Mouse (Mus musculus): Measurements from ENCODE around the gene Akap9.
"Not testable (repeated sequence)": the region's sequence is repeated elsewhere in the genome, so short reads cannot be mapped to it uniquely, and the experiment has no call there.

Akap9 gene

DNA sequence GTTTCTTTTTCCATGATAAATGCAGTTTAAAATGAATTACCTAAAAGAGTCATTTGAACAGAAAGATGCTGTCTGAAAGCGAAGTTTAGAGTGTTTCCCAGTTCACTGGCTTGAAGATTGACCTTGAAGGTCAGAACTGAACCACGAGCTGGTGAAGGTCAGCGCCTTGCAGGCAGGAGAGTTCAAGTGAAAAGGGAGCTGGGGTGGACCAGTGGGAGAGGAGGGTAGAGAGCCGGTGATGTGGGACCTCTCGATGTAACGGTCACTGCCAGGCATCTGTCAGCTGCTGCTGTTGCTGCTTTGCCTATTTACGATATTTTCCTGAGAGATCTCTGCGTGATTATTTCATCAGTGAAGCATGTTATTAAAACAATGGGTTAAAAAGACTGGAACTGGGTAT is 111.5 kb downstream of the Akap9 start:
- no peak for DNase-seq (ENCODE audit: low read depth, low spot score)

DNA sequence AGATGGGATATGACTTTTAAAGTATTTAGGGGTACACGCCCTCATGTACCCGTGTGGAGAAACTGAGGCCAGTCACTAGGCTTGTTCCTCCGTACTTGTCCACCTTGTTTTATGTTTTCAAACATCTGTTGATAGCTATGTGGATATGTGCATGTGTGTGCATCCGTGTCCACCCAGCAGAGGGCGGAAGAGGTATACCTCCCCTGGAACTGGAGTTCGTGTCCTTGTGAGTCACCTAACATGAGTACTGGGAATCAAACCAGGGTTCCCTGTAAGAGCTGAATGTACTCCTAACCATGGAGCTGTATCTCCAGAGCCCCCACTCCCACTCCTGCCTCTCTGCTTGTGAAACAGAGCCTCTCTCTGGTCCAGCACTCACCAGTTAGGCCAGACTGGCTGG is 112.5 kb downstream of the Akap9 start:
- DNase-seq (ENCODE audit: low read depth, low spot score): no peak

DNA sequence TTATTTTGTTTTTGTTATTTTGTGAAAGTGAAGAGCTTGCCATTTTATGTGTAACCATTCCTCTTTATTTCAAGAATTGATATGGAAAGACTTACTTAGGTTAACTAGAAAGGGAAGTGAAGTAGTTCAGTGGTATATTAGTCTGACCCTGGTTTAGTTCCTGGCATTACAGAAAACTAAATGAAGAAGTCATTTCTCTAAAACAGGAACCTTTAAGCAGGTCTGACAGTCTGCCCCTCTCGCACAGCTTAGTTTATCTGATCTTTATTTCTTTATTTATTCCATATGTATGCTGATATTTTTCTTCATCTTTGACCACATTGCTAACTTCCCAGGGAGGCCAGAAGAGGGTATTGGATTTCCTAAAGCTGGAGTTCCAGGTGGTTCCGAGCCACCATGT is 113.1 kb downstream of the Akap9 start:
- no peak for DNase-seq (ENCODE audit: low read depth, low spot score)

DNA sequence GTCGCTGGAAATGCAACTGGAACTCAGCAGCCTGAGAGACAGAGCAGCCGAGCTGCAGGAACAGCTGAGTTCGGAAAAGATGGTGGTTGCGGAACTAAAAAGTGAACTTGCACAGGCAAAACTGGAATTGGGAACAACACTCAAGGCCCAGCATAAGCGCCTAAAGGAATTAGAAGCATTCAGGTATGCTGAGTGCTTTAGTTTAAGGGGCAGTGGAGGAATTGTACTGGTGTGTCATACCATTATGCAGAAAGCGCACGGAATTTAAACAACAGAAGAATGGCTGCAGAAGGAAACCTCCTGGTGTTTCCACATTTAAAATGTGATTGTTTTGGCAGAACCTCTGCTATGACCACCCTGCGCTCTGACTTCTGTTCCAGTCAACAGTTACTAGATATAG is 132.5 kb downstream of the Akap9 start:
- DNase-seq (ENCODE audit: low read depth, low spot score): no peak

DNA sequence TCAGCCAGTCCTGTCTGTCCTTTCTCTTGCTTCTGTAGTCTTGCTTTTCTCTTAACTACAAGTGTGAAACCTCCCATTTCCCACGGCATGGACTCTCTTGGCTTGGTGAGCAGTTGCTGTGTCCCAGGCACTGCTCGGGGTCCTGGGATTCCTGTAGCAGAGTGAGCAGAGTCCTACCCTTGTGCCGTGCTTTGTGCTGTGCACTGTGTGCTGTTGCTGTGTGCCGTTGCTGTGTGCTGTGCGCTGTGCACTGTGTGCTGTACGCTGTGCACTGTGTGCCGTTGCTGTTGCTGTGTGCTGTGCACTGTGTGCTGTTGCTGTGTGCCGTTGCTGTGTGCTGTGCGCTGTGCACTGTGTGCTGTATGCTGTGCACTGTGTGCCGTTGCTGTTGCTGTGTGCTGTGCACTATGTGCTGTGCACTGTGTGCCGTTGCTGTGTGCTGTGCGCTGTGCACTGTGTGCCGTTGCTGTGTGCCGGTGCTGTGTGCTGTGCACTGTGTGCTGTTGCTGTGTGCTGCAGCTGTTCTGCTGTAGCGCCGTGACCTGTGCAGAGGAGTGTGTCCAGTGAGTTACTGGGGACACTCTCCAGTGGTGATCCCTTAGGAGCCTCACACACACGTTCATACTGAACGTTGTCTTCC is 138.7 kb downstream of the Akap9 start:
- no peak for DNase-seq (ENCODE audit: low read depth, low spot score)

DNA sequence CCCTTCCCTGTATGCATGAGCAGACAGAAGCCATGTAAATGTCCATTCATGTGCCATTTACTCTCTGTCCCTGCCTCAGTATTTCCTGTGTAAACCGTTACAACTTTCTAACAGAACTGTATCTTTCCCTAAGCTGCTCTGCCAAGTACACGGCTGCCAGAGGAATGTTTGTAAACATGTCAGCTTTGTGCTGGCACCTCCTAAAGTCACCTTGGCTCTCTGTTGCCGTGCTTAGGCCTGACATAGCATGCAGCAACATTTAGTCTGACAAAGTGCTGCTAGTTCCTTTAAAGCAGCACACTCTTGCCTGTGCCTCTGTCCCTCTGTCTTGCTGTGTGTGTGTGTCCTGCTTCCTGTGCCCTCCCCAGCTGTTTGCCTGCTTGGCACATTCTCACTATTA is 139.3 kb downstream of the Akap9 start:
- DNase-seq (ENCODE audit: low read depth, low spot score): no peak

DNA sequence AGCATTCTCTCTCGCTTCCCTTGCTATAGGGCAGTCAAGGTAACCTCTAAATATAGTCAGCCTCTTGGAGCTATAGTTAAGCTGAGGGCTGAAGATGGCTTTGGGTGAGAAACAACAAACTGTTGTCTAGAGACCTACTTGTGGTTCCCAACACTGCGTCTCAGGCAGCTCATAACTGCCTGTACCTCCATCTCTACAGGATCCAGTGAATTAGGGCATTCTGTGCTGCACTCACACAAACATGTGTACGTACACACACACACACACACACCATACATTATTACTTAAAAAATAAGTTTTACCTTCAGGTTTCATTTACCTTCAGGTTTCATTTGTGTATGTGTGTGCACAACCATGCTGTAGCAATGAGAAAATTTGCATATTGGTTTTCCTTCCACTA is 151.2 kb downstream of the Akap9 start:
- no peak for DNase-seq (ENCODE audit: low read depth, low spot score)

DNA sequence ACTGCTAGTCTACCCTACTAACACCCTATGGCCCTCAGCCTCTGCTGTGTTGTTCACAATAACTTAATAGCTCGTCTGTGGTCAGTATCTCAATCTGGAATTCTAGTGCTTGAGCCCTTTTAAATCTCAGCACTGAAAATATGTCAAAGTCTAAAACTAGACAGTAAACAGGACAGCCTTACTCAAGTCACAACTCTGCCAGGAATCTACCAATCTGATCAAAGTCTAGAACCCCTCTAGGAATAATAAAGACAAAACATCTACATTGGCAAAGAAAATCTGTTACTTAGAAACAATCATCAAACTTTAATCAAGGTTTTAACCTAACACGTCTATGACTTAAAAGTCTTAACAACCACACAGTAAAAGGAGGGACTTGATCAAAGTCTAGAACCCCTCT is 153.0 kb downstream of the Akap9 start:
- no peak for DNase-seq (ENCODE audit: low read depth, low spot score)

DNA sequence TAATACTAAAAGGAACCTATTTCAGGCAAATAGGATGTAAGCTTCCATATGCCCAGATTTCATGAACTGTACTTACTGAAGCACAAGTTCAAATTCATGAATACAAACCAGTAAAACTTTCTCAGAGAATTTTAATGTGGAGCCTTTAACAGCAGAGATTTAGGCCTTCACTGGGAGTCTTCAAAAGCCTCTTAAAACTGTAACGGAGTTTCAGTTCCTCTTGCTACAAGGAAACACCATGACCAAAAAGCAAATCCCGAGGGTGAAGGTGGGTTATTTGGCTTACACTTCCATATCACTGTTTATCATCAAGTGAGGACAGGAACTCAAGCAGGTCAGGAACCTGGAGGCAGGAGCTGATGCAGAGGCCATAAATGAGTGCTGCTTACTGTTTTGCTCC is 153.7 kb downstream of the Akap9 start:
- no peak for DNase-seq (ENCODE audit: low read depth, low spot score)

DNA sequence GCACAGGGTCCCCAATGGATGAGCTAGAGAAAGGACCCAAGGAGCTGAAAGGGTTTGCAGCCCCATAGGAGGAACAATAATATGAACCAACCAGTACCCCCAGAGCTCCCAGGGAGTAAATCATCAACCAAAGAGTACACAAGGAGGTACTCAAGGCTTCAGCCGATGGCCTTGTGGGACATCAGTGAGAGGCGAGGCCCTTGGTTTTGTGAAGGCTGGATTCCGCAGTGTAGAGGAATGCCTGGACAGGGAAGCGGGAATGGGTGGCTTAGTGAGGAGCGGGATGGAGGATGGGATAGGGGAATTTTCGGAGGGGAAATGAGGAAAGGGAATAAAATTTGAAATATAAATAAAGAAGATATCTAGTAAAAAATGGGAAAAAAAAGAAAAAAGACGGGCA is 157.1 kb downstream of the Akap9 start:
- no peak for DNase-seq (ENCODE audit: low read depth, low spot score)

DNA sequence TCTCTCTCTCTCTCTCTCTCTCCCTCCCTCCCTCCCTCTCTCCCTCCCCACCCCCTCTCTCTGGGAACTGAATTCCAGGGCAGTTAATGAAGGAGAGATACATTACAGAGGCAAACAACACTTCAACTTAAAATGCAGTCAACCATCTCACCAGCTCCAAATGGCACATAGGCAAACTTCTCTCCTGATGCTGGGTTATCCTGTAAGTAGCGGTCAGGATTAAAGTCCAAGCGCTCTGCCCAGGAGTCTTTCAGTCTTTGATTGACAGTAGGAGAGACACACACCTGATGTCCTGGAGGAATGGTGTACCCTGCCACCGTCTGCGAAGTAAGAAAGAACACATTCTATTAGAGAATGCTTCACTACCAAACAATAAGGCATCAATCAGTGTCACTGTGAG is 158.5 kb downstream of the Akap9 start:
- DNase-seq (ENCODE audit: low read depth, low spot score): no peak

DNA sequence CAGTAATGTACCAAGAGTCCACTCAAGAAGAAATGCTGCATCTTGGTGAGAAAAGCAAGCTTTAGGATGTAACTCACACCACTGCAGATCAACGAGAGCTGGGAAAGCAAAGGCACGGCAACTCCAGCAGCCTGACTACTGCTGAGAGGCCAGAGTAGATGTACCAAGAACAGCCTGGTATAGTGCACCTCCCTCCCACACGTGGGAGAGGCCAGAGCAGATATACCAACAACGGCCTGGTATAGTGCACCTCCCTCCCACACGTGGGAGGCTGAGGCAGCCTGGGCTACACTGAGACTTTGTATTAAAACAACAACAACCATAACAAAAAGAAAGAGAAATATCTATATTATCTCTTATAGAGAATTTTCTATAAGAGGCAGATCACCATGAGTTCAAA is 160.3 kb downstream of the Akap9 start:
- no peak for DNase-seq (ENCODE audit: low read depth, low spot score)

DNA sequence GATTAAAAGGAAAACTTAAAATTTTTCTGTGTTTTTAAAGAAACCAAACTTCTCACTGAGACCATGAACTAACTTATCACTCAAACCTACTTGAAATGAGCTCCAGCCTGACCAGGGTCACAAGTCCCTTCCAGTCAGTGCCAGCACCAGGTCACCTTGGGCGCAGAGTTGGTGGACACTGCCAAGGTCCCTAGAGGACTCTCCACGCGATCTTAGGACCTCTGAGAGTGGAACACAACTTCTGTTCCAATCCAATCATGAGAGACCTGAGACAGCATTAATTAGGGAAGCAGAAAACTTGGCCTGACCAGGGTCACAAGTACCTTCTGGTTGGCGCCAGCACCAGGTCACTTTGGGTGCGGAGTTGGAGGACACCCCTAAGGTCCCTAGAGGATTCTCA is 166.6 kb downstream of the Akap9 start:
- no peak for DNase-seq (ENCODE audit: low read depth, low spot score)

DNA sequence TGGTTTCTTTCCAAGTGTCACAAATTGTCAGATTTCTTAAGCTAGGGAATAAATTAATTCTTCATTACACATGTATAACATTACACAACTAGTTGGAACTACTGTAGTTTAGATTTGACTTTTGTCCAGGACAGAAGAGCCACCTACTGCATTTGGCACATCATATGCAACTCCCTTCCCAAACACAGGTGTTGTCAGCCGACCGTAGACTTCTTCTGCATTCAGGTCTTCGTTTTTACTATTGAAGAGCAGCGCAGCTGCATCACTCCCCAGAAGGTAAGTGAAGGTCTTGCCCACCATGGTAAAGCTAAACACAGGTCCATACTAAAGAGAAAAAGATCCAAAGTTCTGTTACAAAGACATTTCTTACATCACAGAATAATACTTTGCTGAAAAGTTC is 173.2 kb downstream of the Akap9 start:
- DNase-seq (ENCODE audit: low read depth, low spot score): no peak

DNA sequence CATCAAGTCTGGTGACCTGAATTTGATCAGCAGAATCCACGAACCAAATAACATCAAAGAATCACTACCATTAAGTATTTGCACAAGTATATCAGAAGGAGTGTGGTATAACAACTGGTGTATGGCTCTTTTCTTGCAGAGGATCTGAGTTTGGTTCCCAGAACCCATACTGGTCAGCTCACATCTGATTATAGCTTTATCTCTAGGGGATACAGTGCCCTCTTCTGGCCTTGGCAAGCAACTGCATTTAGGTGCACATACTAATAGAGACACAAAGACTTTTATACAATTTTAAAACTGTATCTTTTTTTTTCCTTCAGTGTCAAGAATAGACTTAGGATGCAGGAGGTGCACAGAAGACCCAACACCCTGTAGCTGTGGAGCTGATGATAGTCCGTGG is 173.9 kb downstream of the Akap9 start:
- no peak for DNase-seq (ENCODE audit: low read depth, low spot score)

DNA sequence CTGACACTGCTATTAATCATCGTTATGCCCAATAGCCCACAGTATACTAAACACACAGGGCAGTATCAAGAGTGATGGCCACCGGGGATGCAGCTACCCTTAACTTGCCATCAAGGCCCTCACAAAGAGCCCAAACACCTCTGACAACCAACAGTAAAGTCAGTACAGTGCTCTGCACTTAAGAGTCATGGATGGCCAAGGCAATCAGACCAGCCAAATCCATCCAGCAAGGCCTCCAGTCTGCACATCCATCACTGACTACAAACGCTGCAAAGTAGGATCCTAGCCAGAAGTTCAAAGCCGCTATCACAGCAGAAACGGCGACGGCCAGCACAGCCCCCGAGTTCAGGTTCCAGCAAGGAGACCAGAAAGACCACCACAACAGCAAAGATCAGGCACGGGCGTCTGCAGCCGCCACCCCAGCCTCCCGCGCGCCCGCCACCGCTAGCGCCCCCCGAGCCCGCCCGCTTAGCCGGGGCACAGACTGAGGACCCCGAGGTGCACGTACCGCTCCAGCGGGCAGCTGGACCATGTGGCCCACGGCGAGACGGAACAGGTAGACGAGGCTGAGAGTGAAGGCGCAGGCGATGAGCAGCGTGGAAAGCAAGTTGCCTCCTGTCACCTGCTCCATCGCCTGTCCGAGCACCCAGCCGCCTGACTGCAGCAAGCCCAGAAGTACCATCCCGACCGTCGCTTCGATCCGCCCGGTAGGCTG is 175.9 kb downstream of the Akap9 start:
- no peak for DNase-seq (ENCODE audit: low read depth, low spot score)

DNA sequence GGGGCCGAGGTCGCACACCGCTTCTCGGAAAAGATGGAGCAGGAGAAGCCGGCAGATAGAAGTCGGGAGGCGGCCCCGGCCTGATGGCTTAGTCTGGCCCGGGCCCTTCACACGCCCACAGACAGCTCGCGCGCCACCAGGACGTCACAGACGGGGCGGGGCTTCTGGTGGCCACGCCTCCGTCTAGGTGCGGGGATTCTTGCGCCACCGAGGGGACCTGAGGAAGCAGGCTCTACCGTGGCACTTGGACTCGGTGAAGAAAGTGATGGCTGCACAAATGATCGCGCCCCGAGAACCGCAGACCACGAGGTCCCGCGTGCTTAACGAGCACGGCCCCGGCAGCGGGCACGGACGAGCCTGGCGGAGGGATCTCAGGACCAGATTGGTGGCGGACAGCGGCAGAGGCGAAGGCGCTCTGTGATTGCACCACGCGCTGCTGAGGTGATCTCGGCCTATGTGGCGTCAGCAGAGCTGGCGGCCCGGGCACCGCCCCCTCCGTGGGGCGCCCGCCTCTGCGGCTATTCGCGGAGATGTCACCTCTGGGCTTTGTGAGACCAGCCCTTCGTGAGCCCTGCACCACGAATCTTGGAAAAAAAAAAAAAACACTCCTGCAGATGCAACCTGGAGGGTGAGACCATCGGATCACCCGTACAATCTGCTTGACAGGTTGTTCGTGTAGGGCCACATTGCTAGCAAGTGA is 176.6 kb downstream of the Akap9 start, which contains the start of gene Cyp51:
Gene Cyp51 (minus strand): TSS at position 406 of the 700 bp plus-strand sequence.
- peak; percentile 90 for DNase-seq (ENCODE audit: low read depth, low spot score)

DNA sequence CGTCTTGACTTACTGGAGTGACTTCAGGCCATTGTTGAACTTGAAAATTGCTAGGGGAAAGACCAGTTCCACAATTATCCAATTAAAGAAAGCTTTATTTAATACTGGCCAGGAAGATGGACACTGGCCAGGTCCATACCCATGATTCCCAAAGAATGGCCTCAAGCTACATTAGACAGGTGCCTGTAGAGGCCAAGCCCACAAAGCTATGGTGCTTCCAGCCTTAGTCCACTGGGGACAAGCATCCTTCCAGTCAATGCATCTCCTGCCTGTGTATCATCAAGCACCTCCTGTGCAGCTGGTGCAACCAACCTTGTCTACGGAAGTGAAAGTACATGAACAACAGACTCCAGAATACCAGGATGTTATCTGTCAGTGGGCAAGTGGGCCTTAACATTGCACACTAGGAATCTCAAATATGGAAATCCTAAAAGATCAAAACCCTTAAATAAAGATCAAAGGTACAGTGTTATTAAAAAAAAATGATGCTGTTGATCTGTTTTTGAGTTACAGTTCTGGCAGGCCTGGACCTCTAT is 177.9 kb downstream of the Akap9 start:
- DNase-seq (ENCODE audit: low read depth, low spot score): no peak

DNA sequence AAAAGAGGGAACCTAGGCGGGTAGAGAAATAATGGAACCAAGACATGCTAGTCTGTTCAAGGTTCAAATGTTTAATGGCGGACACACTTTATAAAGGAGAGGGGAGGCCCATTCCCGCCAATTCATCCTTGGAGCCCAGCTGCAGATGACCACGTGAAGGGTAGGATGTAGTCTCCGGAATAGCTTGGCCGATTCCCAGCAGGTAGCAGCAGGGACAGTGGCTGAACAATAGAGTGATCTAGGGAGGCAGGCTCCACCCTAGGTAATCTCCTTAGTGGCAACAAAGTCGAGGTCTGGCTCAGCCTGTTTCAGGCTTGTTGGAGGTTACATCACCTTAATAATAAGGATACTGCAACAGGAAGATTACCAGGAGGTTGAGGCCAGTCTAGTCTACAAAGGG is 179.2 kb downstream of the Akap9 start:
- not testable (repeated sequence) for DNase-seq (ENCODE audit: low read depth, low spot score)

DNA sequence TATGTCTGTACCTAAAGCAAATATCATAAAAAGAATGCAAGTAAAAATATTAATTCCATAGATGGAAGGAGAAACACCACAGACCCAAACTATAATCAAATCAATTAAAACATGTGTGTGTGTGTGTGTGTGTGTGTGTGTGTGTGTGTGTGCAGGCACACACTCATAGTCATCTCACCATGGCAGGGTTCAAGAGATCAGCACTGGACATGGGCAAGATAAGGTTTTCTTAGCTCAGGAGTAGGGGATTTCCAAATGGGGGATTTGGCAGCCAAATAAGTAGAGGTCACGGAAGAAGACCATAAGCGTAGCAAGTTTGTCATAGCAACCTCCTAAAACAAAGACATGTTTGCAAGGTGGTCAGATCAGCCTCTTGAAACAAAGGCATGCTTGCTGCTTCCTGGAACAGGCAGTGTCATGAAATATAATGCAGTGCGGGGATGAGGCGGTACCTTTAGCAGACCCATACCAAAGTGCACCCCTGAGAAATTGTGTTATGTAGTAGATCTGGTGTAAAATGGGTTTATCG is 184.8 kb downstream of the Akap9 start:
- no peak for DNase-seq (ENCODE audit: low read depth, low spot score)

Measured in retina, postnatal 7 days (tissue).